Mouse (Mus musculus): ENCODE results near the gene C1qtnf1. TPM values are rescaled to one million over a fixed set of nuclear protein-coding genes. Genes with fewer than 3 reads are reported as not detected.

The C1qtnf1 gene
- polyA plus RNA-seq, 1 experiment from 2014 or later, result 12.1 TPM

GRCm38 (mm10) chr11:118467441-118468035 lies 39.5 kb downstream of the C1qtnf1 start:
- Histone ChIP-seq H3K27ac (no peak overlapping the region), H3K9me3 (no peaks in the 10 kb centered on the region), H3K36me3 (no peaks in the 10 kb centered on the region), H3K9ac (no peak overlapping the region), H3K4me3 (no peak overlapping the region), H3K4me2 (no peak overlapping the region), H3K4me1 (peaks cover 9% of the 10 kb centered on the region; the same call in 1 of the 2 replicates), H3K27me3 (no peaks in the 10 kb centered on the region)
- ATAC-seq (ENCODE audit: insufficient number of reproducible peaks, low FRiP score, low TSS enrichment, low read depth), result no peak
- 63% methylated on average over 11 of the region's 11 CpGs for WGBS

- WGBS, result 75% methylated on average over 10 of the region's 10 CpGs
- Histone ChIP-seq H3K27ac (0 out of 2 replicates have a peak overlapping the region, but pooled peaks have one; percentile 51), H3K4me1 (peaks cover 9% of the 10 kb centered on the region; the same call in 1 of the 2 replicates)
These were observed 41.6 kb downstream of the C1qtnf1 start for GRCm38 (mm10) chr11:118469509-118470160.

GRCm38 (mm10) chr11:118470234-118470966 lies 42.4 kb downstream of the C1qtnf1 start:
- Histone ChIP-seq H3K9ac (no peak overlapping the region), H3K4me3 (no peak overlapping the region), H3K4me2 (no peak overlapping the region), H3K27ac (peak overlapping the region; percentile 51), H3K36me3 (no peaks in the 10 kb centered on the region), H3K4me1 (peaks cover 9% of the 10 kb centered on the region; the same call in 1 of the 2 replicates), H3K27me3 (no peaks in the 10 kb centered on the region), H3K9me3 (no peaks in the 10 kb centered on the region)
- peak; percentile 28; the same call in 1 of the 2 replicates for ATAC-seq (ENCODE audit: insufficient number of reproducible peaks, low FRiP score, low TSS enrichment, low read depth)
- WGBS, result 23% methylated on average over 12 of the region's 12 CpGs

More at GRCm38 (mm10) chr11:118469509-118470160, 41.6 kb downstream of the C1qtnf1 start:
- Histone ChIP-seq H3K4me3 (no peak overlapping the region), H3K9me3 (no peaks in the 10 kb centered on the region), H3K27me3 (no peaks in the 10 kb centered on the region), H3K4me2 (no peak overlapping the region), H3K9ac (no peak overlapping the region), H3K36me3 (no peaks in the 10 kb centered on the region)
- no peak for ATAC-seq (ENCODE audit: insufficient number of reproducible peaks, low FRiP score, low TSS enrichment, low read depth)

- no peak overlapping the region for H3K9ac ChIP-seq
- no peaks in the 10 kb centered on the region for H3K36me3 ChIP-seq
- no peak overlapping the region for H3K27ac ChIP-seq
- H3K4me2 ChIP-seq, result no peak overlapping the region
- H3K27me3 ChIP-seq, result no peaks in the 10 kb centered on the region
- H3K4me3 ChIP-seq, result no peak overlapping the region
- WGBS, result 83% methylated on average over 13 of the region's 13 CpGs
- no peaks in the 10 kb centered on the region for H3K9me3 ChIP-seq
- peaks cover 11% of the 10 kb centered on the region; the same call in 1 of the 2 replicates for H3K4me1 ChIP-seq
- ATAC-seq (ENCODE audit: insufficient number of reproducible peaks, low FRiP score, low TSS enrichment, low read depth), result no peak
These were observed 43.7 kb downstream of the C1qtnf1 start for GRCm38 (mm10) chr11:118471676-118472075.

GRCm38 (mm10) chr11:118473161-118473560 lies 45.2 kb downstream of the C1qtnf1 start:
- no peak for ATAC-seq (ENCODE audit: insufficient number of reproducible peaks, low FRiP score, low TSS enrichment, low read depth)
- Histone ChIP-seq H3K9me3 (no peaks in the 10 kb centered on the region), H3K9ac (no peak overlapping the region), H3K4me1 (peaks cover 18% of the 10 kb centered on the region), H3K36me3 (no peaks in the 10 kb centered on the region), H3K27ac (no peak overlapping the region), H3K4me2 (no peak overlapping the region), H3K27me3 (no peaks in the 10 kb centered on the region), H3K4me3 (no peak overlapping the region)
- 62% methylated on average over 1 of the region's 1 CpGs for WGBS

- Histone ChIP-seq H3K36me3 (no peaks in the 10 kb centered on the region), H3K27me3 (no peaks in the 10 kb centered on the region), H3K4me1 (peaks cover 18% of the 10 kb centered on the region), H3K9me3 (no peaks in the 10 kb centered on the region), H3K9ac (no peak overlapping the region), H3K4me2 (no peak overlapping the region), H3K27ac (no peak overlapping the region), H3K4me3 (no peak overlapping the region)
- ATAC-seq (ENCODE audit: insufficient number of reproducible peaks, low FRiP score, low TSS enrichment, low read depth), result no peak
- WGBS, result 69% methylated on average over 6 of the region's 6 CpGs
These were observed 46.0 kb downstream of the C1qtnf1 start for GRCm38 (mm10) chr11:118473842-118474500.

GRCm38 (mm10) chr11:118475496-118476083 lies 47.6 kb downstream of the C1qtnf1 start:
- Histone ChIP-seq H3K4me1 (peaks cover 11% of the 10 kb centered on the region), H3K36me3 (no peaks in the 10 kb centered on the region), H3K9me3 (no peaks in the 10 kb centered on the region), H3K9ac (no peak overlapping the region), H3K27ac (no peak overlapping the region), H3K27me3 (no peaks in the 10 kb centered on the region), H3K4me3 (no peak overlapping the region), H3K4me2 (no peak overlapping the region)
- 50% methylated on average over 7 of the region's 7 CpGs for WGBS
- no peak for ATAC-seq (ENCODE audit: insufficient number of reproducible peaks, low FRiP score, low TSS enrichment, low read depth)

- peak within 1 kb of the TSS; percentile 89 for H3K4me3 ChIP-seq
- H3K27me3 ChIP-seq, result no peaks in the 10 kb centered on the region
- WGBS, result under 1% methylated on average over 57 of the region's 57 CpGs
- no peaks in the 10 kb centered on the region for H3K9me3 ChIP-seq
- peaks cover 10% of the 10 kb centered on the region for H3K4me1 ChIP-seq
- ATAC-seq (ENCODE audit: insufficient number of reproducible peaks, low FRiP score, low TSS enrichment, low read depth), result peak; percentile 98
- H3K27ac ChIP-seq, result peak within 1 kb of the TSS; percentile 73
- H3K9ac ChIP-seq, result peak within 1 kb of the TSS; percentile 65
- H3K4me2 ChIP-seq, result peak within 1 kb of the TSS; percentile 94
- peaks cover 7% of the 10 kb centered on the region; the same call in 1 of the 2 replicates for H3K36me3 ChIP-seq
These were observed 48.7 kb downstream of the C1qtnf1 start, which contains the start of gene Engase for GRCm38 (mm10) chr11:118476396-118477373. Gene Engase, plus strand, starts transcription at chr11:118476829.

- ATAC-seq (ENCODE audit: insufficient number of reproducible peaks, low FRiP score, low TSS enrichment, low read depth), result no peak
- no peak overlapping the region for H3K27ac ChIP-seq
- 81% methylated on average over 12 of the region's 12 CpGs for WGBS
These were observed 51.8 kb downstream of the C1qtnf1 start for GRCm38 (mm10) chr11:118479776-118480175.

GRCm38 (mm10) chr11:118481231-118481630 lies 53.2 kb downstream of the C1qtnf1 start:
- no peak overlapping the region for H3K9ac ChIP-seq
- 91% methylated on average over 11 of the region's 11 CpGs for WGBS
- no peak overlapping the region for H3K27ac ChIP-seq
- H3K4me1 ChIP-seq, result peaks cover 10% of the 10 kb centered on the region
- H3K4me3 ChIP-seq, result no peak overlapping the region
- no peak overlapping the region for H3K4me2 ChIP-seq
- ATAC-seq (ENCODE audit: insufficient number of reproducible peaks, low FRiP score, low TSS enrichment, low read depth), result no peak
- H3K9me3 ChIP-seq, result no peaks in the 10 kb centered on the region
- peaks cover 43% of the 10 kb centered on the region for H3K36me3 ChIP-seq
- H3K27me3 ChIP-seq, result no peaks in the 10 kb centered on the region

More at GRCm38 (mm10) chr11:118479776-118480175, 51.8 kb downstream of the C1qtnf1 start:
- H3K36me3 ChIP-seq, result peaks cover 32% of the 10 kb centered on the region; the same call in 1 of the 2 replicates
- H3K4me1 ChIP-seq, result peaks cover 10% of the 10 kb centered on the region
- no peaks in the 10 kb centered on the region for H3K9me3 ChIP-seq
- H3K27me3 ChIP-seq, result no peaks in the 10 kb centered on the region
- H3K4me2 ChIP-seq, result no peak overlapping the region
- H3K9ac ChIP-seq, result no peak overlapping the region
- no peak overlapping the region for H3K4me3 ChIP-seq
